Mouse (Mus musculus) telencephalon, adult 2 months (tissue): Measurements from ENCODE around the gene Aox2.
A peak's percentile ranks its signal among the peaks of the same experiment; 100 is the strongest.
"Not testable (repeated sequence)": the region's sequence is repeated elsewhere in the genome, so short reads cannot be mapped to it uniquely, and the experiment has no call there.

Source experiments
- DNase-seq: peaks from one replicate; pipeline ENCODE4 v3.0.0-alpha.2; 2011; ENCODE audit warnings: low read depth, low spot score

Gene Aox2

GRCm38 (mm10) chr1:58344570-58344969 is 66.4 kb downstream of the Aox2 start:
- no peak for DNase-seq

- no peak for DNase-seq
Observed at GRCm38 (mm10) chr1:58346159-58346558, 68.0 kb downstream of the Aox2 start.

- no peak for DNase-seq
Observed at GRCm38 (mm10) chr1:58348712-58349111, 70.6 kb downstream of the Aox2 start.

- DNase-seq: no peak
Observed at GRCm38 (mm10) chr1:58353238-58353893, 75.2 kb downstream of the Aox2 start.

- peak; percentile 73 for DNase-seq
Observed at GRCm38 (mm10) chr1:58358958-58359901, 81.1 kb downstream of the Aox2 start.

- no peak for DNase-seq
Observed at GRCm38 (mm10) chr1:58362296-58362695, 84.2 kb downstream of the Aox2 start.

GRCm38 (mm10) chr1:58364551-58364950 is 86.4 kb downstream of the Aox2 start:
- no peak for DNase-seq

GRCm38 (mm10) chr1:58365829-58366228 is 87.7 kb downstream of the Aox2 start:
- DNase-seq: no peak

- DNase-seq: no peak
Observed at GRCm38 (mm10) chr1:58366737-58367471, 88.8 kb downstream of the Aox2 start.

GRCm38 (mm10) chr1:58369716-58370115 is 91.6 kb downstream of the Aox2 start:
- DNase-seq: no peak

- not testable (repeated sequence) for DNase-seq
Observed at GRCm38 (mm10) chr1:58374266-58374665, 96.1 kb downstream of the Aox2 start.

- DNase-seq: no peak
Observed at GRCm38 (mm10) chr1:58375574-58376147, 97.5 kb downstream of the Aox2 start.

- no peak for DNase-seq
Observed at GRCm38 (mm10) chr1:58382586-58383281, 104.6 kb downstream of the Aox2 start.

GRCm38 (mm10) chr1:58391421-58392267 is 113.5 kb downstream of the Aox2 start:
- DNase-seq: no peak

GRCm38 (mm10) chr1:58392268-58392651 is 114.1 kb downstream of the Aox2 start:
- DNase-seq: peak; percentile 26

GRCm38 (mm10) chr1:58392652-58393283 is 114.6 kb downstream of the Aox2 start, which contains the start of gene Bzw1:
TSS of gene Bzw1 (plus strand) at chr1:58392898.
- peak; percentile 90 for DNase-seq

- no peak for DNase-seq
Observed at GRCm38 (mm10) chr1:58393284-58394195, 115.4 kb downstream of the Aox2 start.

GRCm38 (mm10) chr1:58395341-58395740 is 117.2 kb downstream of the Aox2 start:
- DNase-seq: no peak

GRCm38 (mm10) chr1:58396179-58396578 is 118.1 kb downstream of the Aox2 start:
- no peak for DNase-seq
